Mouse (Mus musculus): ENCODE measurements around the gene Aqp3.

The Aqp3 gene

DNA sequence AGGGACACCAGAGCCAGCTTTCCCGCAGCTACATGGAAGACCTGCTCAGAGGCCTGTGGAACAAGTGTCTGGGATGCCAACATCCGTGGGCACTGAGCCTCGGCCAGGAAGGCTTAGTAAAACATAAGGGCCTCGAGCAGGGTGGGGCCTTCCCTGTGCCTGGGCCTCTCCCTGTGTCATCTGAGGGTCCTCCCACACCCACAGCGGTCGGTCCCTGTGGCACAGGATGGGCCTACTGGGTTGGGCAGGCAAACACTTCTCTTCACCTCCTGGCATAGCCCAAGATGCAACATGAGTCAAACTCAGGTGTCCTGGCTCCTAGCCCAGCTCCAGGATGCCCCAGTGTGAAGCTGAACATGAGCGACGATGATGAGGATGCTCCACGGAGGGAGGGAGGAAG is 40.6 kb downstream of the Aqp3 start:
- peak; percentile 33 to 50 for DNase-seq

DNA sequence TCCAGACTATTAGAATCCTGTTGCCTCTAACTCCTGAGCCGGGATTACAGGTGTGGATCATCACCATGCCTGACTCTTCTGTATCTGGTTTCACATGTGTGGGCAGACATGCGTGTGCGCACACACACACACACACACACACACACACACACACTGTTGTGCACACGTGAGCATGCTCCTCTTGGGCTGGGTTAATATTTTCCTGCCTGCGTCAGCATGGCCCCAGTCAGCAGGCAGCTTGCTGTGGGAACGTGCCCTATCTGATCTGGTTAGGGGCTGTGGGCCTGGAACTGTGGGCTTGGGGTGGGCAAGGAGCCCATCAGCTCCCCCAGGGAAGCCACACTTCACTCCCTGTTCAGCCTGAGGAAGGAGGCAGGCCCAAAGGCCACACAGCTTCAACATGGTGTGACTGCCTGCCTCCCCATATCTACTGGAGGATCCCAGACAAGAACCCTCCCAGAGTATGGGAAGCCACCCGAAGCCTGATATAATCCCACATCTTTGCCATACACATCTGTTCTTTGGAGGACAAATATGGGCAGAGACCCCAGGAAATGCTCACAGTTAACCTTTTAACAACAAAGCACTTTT is 41.1 kb downstream of the Aqp3 start:
- no peak for DNase-seq

DNA sequence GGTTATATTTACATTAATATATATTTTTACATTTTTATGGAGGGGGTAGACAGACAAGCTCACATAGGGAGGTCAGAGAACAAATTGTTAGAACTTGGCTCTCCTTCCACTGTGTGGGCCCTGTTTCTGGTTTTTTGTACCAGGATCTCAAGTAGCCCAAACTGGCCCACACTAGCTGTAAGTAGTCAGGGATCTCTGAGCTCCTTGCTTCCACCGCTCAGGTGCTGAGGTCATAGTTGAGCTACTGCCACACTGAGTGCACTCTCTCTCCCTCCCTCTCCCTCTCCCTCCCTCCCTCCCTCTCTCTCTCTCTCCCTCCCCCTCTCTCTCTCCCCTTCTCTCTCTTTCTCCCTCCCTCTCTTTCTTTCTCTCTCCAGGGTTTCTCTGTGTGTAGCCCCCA is 41.7 kb downstream of the Aqp3 start:
- DNase-seq, result no peak

DNA sequence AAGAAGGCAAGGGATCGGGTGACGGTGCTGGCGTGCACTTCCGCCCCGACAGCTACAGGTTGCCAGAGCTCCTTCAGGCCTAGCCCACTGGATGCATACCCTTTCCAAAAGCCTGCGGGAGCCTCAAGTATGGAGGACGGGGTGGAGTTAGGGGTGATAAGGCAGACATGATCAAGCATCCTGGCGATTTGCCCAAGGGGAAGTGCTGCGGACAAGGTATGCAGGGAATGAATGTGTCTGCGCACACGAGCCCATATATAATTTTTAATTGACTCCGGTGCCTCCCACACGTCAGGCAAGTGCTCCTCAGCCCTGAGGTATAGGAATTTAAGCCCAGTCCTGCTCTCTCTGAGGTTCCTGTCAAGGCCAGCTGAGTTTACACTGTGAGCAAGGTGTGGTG is 42.9 kb downstream of the Aqp3 start:
- no peak for DNase-seq

DNA sequence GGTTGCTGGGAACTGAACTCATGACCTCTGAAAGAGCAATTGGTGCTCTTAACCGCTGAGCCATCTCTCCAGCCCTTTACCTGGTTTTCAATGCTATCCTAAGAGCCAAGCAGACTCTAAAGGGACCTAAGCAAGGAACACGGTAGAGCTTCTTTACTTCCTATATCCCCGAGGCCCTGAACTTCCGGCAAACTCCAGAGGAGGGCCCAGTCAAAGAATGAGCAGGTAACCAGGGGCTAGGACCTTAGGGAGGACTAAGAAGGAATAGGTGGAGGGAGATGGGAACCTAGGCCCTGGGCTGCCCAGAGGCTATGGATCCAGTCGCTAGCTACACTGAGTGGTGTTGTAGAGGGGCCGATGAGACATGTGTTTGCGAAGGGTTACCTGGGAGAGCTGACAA is 46.2 kb downstream of the Aqp3 start:
- DNase-seq, result no peak

DNA sequence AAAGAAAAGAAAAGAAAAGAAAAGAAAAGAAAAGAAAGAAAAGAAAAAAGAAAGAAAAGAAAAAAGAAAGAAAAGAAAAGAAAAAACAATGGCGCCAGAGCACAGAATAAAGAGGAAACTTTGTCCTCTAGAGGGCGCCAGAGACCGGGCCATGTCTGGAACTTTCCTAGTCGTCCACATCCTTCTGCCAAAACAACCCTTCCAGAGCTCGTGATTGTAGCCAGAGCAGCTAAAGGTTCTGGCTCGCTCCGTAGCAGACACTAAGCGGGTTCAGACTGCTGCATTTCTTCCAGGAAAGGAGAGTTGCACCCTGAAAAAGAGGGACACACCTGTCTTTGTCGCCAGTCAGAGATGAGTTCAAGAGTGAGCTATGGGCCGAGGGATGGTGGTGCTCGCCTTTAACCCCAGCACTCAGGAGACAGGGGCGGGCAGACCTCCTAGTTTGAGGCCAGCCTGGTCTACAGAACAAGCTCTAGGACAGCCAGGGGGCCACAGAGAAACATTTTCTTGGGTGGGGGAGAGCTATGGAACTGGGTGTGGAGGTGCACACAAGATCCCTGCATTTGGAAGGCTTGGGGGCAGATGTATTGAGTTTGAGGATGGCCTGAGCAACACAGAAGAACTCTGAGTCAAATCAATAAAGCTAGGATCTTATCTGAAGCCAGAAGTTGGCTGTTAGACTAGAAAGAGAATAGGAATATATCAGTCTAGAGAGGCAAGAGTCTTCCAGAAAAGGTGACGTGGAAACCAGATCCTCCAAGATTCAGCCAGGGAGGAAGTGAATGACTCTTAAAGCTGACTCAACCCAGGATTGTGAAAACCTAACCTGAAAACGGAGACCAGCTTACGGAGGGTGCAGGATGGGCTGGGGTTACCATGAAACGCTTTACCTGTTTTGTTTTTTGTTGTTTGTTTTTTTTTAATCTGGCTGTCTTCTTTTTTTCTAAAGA is 47.0 kb downstream of the Aqp3 start:
- peak; percentile 87 to 89 for DNase-seq

DNA sequence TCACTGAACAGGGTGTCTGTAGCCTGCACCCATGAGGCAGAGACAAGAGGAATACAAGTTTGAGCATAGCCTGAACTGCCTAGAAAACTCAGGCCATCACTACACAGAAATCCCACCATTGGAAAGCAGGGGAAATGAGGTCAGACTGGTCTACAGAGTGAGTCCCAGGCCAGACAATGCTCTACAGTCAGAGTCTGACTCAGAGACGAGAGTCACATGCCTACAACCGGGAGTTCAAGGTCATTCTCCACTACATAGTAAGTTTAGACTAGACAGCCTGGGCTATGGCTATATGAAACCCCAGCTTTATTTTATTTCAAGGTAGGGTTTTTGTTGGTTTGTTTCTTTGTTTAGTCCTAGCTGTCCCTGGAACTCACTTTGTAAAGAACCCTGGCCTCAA is 49.1 kb downstream of the Aqp3 start:
- DNase-seq, result no peak

DNA sequence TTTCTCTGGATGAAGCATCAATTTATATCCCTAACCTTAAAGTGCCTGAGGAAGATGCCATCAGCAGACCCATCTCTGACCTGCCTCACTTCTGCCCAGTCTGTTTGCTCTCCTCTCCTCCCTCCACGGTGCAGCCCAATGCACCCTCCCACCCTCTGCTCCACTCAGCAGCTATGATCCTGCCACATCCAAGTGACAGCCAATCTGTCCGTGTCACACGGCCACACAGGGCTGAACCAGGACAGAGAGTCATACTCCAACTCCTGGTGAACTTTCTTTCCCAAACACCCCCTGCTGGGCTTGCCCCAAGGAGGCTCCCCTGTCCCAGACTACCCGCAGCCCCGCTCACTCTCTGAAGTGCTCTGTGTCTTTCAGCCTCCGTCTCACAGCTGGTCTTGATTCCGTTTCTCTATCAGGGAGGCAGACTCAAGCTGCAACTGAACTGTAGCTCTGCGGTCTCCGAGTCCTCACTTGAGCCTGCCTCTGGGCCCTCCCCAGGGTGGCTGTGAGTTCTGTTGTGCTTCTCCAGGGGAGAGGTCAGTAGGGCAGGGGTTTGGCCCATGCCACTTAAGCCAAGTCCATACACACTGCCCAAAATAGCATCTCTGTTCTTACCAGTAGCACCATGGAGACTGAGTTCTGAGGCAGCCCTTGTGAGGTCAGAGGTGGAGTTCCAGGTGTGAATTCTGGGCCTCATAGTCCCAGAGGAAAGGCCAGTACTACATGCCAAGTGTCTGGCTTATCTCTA is 50.3 kb downstream of the Aqp3 start, which contains the start of gene Aqp7:
Aqp7 (minus strand) TSS at position 616 of the 748 bp plus-strand sequence.
- DNase-seq, result no peak

DNA sequence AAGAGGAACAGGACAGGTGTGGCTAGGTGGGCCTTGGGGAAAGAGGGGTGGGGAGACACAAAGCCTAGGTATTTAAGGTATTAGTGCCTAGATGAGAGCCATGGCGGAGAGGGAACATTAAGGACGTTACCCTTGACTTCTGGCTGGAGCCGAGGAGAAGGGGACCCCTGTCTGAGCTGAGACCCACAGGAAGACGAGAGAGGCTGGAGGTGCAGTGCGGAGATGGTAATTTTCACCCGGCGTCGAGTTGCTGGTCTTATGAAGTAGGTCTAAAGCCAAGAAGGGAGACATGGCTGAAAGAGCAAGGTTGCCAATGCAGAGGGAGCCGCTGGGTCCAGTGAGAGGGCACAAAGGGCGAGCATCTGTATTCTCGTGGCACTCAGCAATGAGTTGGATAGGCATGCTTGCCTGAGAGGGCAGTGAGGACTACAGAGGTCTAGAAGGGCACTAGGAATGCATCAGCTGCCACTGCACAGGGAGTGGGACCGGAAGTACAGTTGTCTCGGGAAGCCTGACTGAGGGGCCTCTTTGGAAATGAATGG is 51.7 kb downstream of the Aqp3 start:
- DNase-seq, result no peak

DNA sequence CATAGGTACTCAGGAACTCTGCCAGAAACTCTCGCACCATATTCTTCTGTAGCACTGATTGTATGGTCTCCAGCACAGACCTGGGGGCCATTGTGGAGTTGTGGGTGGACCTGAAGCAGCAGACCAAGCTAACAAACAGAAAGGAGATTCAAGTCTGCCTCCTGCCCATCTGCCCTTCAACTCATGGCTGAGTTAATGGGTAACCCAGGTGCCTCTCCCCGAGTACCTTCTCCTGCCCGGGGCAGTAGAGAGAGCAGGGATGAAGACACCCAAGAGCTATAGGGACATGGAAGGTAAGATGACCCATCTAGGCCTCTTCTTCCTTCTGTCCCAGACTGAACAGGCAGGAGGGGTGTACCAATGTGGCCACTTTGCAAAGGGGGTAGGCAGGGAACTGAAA is 52.7 kb downstream of the Aqp3 start:
- DNase-seq, result no peak

DNA sequence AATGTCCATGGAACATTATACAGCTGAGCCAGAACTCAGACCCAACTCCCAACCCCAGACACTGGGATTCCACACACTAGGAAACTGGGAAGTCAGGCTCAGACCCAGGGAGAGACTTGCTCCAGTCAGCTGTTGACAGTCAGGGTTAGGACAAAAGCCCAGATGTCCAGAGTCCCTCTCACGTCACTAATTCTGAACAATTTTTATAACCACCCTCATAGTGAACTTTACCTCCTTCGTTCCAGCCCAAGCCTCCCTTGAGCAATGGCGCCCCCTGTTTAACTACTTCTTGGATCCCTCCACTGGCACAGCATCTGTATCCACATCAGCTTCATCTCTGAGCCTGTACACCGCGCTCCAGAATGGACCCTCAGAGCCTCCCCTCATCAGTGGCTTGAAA is 54.0 kb downstream of the Aqp3 start:
- no peak for DNase-seq

DNA sequence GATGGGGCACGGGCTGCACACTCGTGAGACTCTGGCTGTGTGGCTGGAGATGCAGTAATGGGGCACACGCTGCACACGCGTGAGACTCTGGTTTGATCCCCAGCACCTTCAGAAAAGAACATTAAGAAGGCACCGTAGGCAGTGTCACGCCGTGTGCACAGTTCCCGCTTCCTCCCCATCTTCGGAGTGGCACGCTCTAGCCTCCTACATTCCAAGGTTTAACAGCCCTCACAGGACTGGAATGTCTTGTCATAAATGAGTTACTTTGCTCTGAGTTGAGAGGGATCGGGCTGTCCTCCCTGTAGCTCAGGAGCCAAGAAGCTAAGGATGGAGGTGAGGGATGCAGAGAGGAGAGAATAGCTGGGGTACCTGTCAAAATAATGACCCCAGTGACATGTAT is 55.1 kb downstream of the Aqp3 start:
- DNase-seq, result no peak
